Mouse (Mus musculus) midbrain, embryonic 16.5 days (tissue): ENCODE measurements at regions not wholly inside any gene's neighbourhood (a gene's known extent, or its start where the extent isn't known, plus 50 kb on each side); places are given as distances from the start of the nearest gene placed in this dataset.

ENCODE experiments used
- ATAC-seq: fragments of 200-750 bp; cut with Nextera tagmentation; 2 replicates; pipeline ENCODE4 v1.8.0; 2017; ENCODE audit warnings: moderate TSS enrichment
- H3K27ac ChIP-seq: fragments of 300-500 bp; sonication (generic); 2 replicates; pipeline ENCODE4 v1.5.1; 2014; ENCODE audit warnings: mild to moderate bottlenecking, low read length, mixed read lengths
- H3K27me3 ChIP-seq: fragments of 300-500 bp; sonication (generic); 2 replicates; pipeline ENCODE4 v1.6.1; 2014; ENCODE audit warnings: low read depth, low read length, mixed read lengths; ENCODE audit not compliant: control insufficient read depth, insufficient read depth
- H3K36me3 ChIP-seq: fragments of 300-500 bp; sonication (generic); 2 replicates; pipeline ENCODE4 v1.6.1; 2014; ENCODE audit warnings: mild to moderate bottlenecking, low read length, moderate library complexity, mixed read lengths; ENCODE audit not compliant: control insufficient read depth, insufficient read depth
- H3K4me1 ChIP-seq: fragments of 300-500 bp; sonication (generic); 2 replicates; pipeline ENCODE4 v1.6.1; 2014; ENCODE audit warnings: mild to moderate bottlenecking, low read length, mixed read lengths; ENCODE audit not compliant: control insufficient read depth, insufficient read depth
- H3K4me2 ChIP-seq: fragments of 300-500 bp; sonication (generic); 2 replicates; pipeline ENCODE4 v1.6.1; 2014; ENCODE audit warnings: mild to moderate bottlenecking, low read length, mixed read lengths
- H3K4me3 ChIP-seq: fragments of 300-500 bp; sonication (generic); 2 replicates; pipeline ENCODE4 v1.5.1; 2014; ENCODE audit warnings: low read depth, mild to moderate bottlenecking, low read length, moderate library complexity, mixed read lengths
- H3K9ac ChIP-seq: fragments of 300-500 bp; sonication (generic); 2 replicates; pipeline ENCODE4 v1.6.1; 2014; ENCODE audit warnings: low read depth, low read length, mixed read lengths
- H3K9me3 ChIP-seq: fragments of 300-500 bp; sonication (generic); replicated peaks from 2 replicates; pipeline ENCODE4 v1.6.1; 2014; ENCODE audit warnings: mild to moderate bottlenecking, low read length, mixed read lengths; ENCODE audit not compliant: control insufficient read depth, poor library complexity, severe bottlenecking
- WGBS: fragments of 180-500 bp; shearing (Covaris S2); extraction: QIAGEN DNeasy Blood & Tissue Kit; methylation state at CpG from one replicate; pipeline ENCODE4 v1.1.7; 2014; 5-methylcytosine and 5-hydroxymethylcytosine counted together

DNA sequence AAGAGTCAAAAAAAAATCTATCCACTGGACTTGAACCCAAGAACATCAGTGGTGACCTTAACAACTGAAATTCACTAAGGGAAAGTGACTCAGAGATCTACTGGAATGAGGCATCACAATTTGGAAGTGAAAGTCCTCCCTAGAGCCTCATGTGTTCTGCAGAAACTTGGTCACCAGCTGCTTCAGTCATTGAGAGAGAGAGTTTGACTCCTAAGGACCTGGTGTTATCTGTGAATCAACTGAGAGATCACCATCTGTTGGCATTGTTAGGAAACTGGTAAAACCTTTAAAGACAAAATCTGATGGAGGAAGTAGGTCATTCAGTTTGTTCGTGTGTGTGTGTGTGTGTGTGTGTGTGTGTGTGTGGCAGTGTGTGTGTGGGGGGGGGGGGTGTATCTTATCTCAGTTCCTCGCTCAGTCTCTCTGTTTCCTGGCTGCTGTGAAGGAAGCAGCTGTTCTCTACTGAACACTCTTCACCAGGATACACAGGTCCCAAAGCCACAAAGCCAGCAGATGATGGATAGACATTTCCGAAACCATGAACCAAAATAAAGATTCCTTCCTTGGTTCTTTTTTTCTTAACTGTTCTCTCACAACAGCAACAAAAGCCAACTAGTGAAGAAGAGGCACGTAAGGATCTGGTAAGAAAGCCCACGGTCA lies 284.6 kb downstream of the Fam49a start:
- 86% methylated on average over 5 of the region's 5 CpGs for WGBS
- H3K4me1 ChIP-seq = no peaks in the 10 kb centered on the region
- no peak for ATAC-seq
- no peak overlapping the region for H3K4me2 ChIP-seq
- H3K36me3 ChIP-seq = no peaks in the 10 kb centered on the region
- no peaks in the 10 kb centered on the region for H3K27me3 ChIP-seq
- no peak overlapping the region for H3K27ac ChIP-seq
- H3K9ac ChIP-seq = no peak overlapping the region
- H3K4me3 ChIP-seq = no peak overlapping the region
- no peaks in the 10 kb centered on the region for H3K9me3 ChIP-seq

DNA sequence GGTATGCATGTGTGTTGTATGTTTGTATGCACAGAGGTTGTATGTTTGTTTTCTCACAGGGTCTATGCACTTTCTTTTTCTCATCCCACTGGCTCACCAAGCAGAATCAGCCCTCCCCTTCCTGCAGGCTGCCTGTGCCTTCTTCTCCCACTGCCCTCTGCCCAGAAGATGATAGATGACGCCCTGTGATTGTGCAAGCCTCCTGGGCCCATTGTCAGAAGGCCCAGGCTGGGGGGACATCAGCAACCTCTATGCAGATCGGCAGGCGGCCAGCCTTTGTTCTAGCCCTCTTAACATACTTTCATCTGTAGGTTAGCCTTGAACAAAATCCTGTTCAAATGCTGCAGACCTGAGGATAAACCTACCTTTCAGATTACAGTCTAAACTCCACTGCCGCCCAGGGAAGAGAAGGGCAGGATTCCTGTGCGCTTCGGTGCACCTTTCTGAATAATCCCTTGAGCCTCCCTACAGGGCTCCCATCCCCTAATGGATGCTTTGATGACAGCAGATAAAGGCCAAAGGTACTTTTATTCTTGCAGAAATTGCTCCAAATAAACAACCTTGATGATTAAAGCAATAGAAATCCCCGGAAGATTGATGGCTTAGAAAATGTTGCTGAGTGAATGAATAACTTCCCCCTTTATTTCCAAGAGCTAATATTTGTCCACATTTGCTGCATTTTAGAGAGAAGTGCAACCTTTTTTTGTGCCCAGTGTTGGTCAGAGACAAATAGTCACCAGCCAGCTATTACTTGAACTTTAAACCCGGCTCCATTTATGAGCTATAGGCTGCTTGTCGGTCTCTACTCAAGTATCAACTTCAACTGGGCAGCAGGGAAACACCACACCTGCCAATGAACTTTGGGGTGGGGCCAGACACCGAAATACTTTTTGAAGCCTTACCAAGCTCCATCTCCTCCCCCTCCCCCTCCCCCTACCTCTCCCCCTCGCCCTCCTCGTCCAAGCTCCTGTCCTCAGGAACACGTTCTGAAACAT lies 279.4 kb downstream of the Fam49a start:
- Histone ChIP-seq H3K27me3 (no peaks in the 10 kb centered on the region), H3K9ac (no peak overlapping the region), H3K4me3 (no peak overlapping the region), H3K4me2 (no peak overlapping the region), H3K9me3 (no peaks in the 10 kb centered on the region), H3K27ac (no peak overlapping the region), H3K36me3 (no peaks in the 10 kb centered on the region), H3K4me1 (peaks cover 2% of the 10 kb centered on the region; the same call in 1 of the 2 replicates)
- no peak for ATAC-seq
- 47% methylated on average over 13 of the region's 13 CpGs for WGBS

DNA sequence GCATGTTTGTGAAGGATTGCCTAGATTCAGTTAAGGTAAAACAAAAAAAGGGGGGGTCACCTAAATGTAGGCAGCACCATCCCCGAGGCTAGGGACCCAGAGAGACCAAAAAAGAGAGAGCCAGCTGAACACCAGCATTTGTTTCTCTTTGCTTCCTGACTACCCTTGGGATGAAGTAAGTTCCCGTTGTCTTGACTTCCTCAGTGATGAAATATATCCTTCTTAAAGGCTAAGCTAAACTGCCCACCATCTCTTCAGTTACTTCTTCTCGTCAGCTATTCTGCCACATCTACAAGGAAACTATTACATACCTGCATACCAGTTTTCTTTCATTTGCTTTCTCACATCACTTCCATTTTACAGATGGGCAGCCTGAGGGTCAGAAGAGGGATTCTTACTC lies 277.4 kb downstream of the Fam49a start:
- Histone ChIP-seq H3K4me2 (no peak overlapping the region), H3K27me3 (no peaks in the 10 kb centered on the region), H3K27ac (no peak overlapping the region), H3K9me3 (no peaks in the 10 kb centered on the region), H3K9ac (no peak overlapping the region), H3K36me3 (no peaks in the 10 kb centered on the region), H3K4me1 (peaks cover 2% of the 10 kb centered on the region; the same call in 1 of the 2 replicates), H3K4me3 (no peak overlapping the region)
- ATAC-seq = no peak
- 82% methylated on average over 3 of the region's 3 CpGs for WGBS

DNA sequence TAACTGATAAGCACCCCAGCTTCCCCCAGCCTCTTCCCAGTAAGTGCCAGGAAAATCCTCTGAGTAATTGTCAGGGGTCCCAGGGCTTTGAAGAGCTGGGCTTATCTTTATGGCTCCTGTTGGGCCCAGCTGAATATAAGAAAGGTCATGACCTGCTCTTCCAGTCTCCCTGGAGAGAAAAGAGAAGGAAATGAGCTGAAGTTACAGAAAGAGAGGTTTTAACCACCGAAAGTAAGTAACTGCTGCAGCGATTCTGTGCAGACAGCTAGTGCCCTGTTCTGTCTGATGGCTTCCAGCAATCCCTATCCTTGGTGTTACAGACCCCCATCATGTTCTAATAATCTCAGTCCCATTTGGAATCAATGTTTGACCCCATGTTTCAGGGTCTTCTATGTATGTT lies 272.8 kb downstream of the Fam49a start:
- no peak overlapping the region for H3K9ac ChIP-seq
- no peaks in the 10 kb centered on the region for H3K9me3 ChIP-seq
- no peaks in the 10 kb centered on the region for H3K27me3 ChIP-seq
- no peak overlapping the region for H3K27ac ChIP-seq
- H3K36me3 ChIP-seq = no peaks in the 10 kb centered on the region
- H3K4me3 ChIP-seq = no peak overlapping the region
- no peak for ATAC-seq
- no peak overlapping the region for H3K4me2 ChIP-seq
- 16% methylated on average over 2 of the region's 2 CpGs for WGBS
- no peaks in the 10 kb centered on the region for H3K4me1 ChIP-seq

DNA sequence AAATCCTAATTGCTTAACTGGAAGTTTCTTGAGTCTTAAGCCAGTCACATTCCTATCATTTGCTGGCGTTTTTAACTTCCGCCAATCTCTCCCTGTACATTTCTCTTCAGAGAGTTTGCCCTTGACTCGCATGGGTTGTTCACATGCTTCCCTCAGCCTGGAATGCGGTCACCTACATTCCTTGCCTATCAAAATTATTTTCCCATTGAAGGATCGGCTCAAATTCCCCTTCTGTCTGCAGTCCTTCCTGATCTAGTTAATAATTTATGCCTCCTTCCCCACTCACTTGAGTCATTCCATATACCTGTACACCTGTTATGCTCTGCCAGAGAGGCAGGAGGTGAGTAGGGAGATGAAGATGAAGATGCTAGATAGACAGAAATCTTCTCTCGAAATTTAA lies 268.9 kb downstream of the Fam49a start:
- Histone ChIP-seq H3K27ac (no peak overlapping the region), H3K4me3 (no peak overlapping the region), H3K27me3 (no peaks in the 10 kb centered on the region), H3K9me3 (no peaks in the 10 kb centered on the region), H3K9ac (no peak overlapping the region), H3K36me3 (no peaks in the 10 kb centered on the region), H3K4me1 (peaks cover 8% of the 10 kb centered on the region; the same call in 1 of the 2 replicates), H3K4me2 (no peak overlapping the region)
- WGBS = 76% methylated on average over 6 of the region's 6 CpGs
- ATAC-seq = no peak

DNA sequence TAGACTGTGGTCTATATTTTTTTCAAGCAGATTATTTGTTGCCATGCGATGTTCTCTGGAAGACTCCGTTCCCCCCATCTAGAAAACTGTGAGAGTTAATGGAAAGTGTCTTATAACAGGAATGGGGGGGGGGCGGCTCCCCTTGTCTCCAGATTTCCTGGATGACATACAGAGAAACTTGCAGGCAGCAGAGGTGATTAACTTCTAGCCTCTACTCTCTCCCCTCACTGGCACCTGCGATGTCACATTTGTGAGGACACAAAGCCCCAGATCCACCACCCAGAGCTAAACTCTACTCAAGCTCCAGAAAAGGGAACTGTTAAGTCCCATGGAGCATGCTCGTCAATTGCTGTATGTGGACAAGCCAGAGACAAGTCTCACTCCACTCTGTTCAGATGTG lies 267.6 kb downstream of the Fam49a start:
- Histone ChIP-seq H3K4me1 (peaks cover 8% of the 10 kb centered on the region; the same call in 1 of the 2 replicates), H3K4me3 (no peak overlapping the region), H3K9ac (no peak overlapping the region), H3K4me2 (no peak overlapping the region), H3K27me3 (no peaks in the 10 kb centered on the region), H3K36me3 (no peaks in the 10 kb centered on the region), H3K9me3 (no peaks in the 10 kb centered on the region), H3K27ac (no peak overlapping the region)
- 96% methylated on average over 5 of the region's 5 CpGs for WGBS
- ATAC-seq = no peak

DNA sequence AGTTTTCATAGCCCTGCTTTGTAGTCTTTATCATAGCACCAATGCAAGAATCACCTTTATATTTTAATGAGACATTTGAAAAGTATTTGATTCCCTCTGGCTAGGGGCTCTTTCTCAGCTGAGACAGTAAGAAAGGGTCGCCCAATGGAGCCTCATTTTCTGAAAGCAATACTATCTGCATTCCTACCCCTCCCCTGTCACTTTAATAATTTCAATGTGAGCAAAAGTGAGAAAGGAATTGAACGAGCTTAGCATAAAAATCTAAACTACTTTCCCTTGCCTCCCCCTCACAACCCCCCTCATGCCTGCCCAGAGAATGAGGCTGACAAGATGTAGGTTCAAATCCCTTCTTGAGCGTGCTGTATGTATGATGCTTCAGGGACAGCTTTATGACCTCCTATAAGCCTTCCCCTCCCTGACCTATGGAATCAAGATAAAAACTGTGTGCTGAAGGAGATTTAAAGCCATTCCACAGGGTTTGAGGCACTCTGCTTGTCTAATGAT lies 266.6 kb downstream of the Fam49a start:
- Histone ChIP-seq H3K9me3 (no peaks in the 10 kb centered on the region), H3K27ac (peak overlapping the region; percentile 60)
- ATAC-seq = peak; percentile 61

DNA sequence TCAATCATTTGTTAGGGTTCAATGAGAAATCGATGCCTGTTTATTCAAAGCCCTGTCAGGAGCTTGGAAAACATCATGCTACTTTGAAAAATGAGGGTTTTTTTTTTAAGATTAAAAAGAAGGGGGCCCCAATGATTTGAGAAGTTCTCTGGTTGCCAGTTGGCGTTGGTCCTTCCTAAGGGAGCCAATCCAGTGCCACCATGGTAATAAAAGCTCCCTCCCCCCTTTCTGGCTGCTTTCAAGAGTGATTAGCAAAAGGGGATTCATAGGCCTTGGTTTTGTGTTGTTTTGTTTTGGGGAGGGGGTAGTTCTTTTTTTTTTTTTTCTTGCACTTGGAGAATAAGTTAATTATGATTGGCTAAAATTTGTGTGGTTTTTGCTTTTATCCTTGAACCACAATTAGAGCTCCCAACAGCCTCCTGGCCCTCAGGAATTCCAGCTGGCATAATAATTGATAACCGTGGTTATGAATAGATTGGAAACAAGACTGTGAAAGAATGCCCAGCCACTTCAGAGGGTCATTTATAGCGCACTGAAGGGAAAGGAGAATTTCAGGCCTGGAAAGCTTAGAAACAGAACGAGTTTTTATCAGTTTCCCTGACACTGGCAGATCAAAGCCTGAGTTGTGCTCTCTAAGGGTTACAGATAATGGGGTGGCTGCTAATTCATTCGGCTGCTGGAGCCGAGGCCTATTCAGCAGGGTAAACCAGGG lies 266.0 kb downstream of the Fam49a start:
- no peak overlapping the region for H3K4me3 ChIP-seq
- 16% methylated on average over 7 of the region's 7 CpGs for WGBS
- ATAC-seq = peak; percentile 84
- peak overlapping the region; percentile 19 for H3K27ac ChIP-seq
- no peaks in the 10 kb centered on the region for H3K36me3 ChIP-seq
- H3K27me3 ChIP-seq = no peaks in the 10 kb centered on the region
- H3K9ac ChIP-seq = no peak overlapping the region
- no peaks in the 10 kb centered on the region for H3K9me3 ChIP-seq
- no peak overlapping the region for H3K4me2 ChIP-seq
- peaks cover 8% of the 10 kb centered on the region; the same call in 1 of the 2 replicates for H3K4me1 ChIP-seq

More for the DNA sequence above, 266.6 kb downstream of the Fam49a start:
- WGBS = 24% methylated on average over 3 of the region's 3 CpGs
- H3K36me3 ChIP-seq = no peaks in the 10 kb centered on the region
- H3K4me3 ChIP-seq = no peak overlapping the region
- H3K27me3 ChIP-seq = no peaks in the 10 kb centered on the region
- no peak overlapping the region for H3K4me2 ChIP-seq
- no peak overlapping the region for H3K9ac ChIP-seq
- H3K4me1 ChIP-seq = peaks cover 8% of the 10 kb centered on the region; the same call in 1 of the 2 replicates
